Mouse (Mus musculus): ENCODE measurements around the gene Ly86. TPM values are rescaled to one million over a fixed set of nuclear protein-coding genes. Genes with fewer than 3 reads are reported as not detected.

Gene Ly86
- polyA plus RNA-seq, 1 experiment from 2014 or later: 19.1 TPM

- H3K4me1 ChIP-seq (ENCODE audit: insufficient read depth): peaks cover 30% of the 10 kb centered on the region
- H3K27me3 ChIP-seq (ENCODE audit: insufficient read depth, low read length): no peaks in the 10 kb centered on the region
- no peaks in the 10 kb centered on the region for H3K36me3 ChIP-seq (replicated peaks; ENCODE audit: insufficient read depth, low read length)
- no peak overlapping the region for H3K4me2 ChIP-seq (ENCODE audit: low read depth, low read length)
- no peak overlapping the region for H3K4me3 ChIP-seq (ENCODE audit: low read depth, low read length)
- peak; percentile 88 for ATAC-seq
- H3K9me3 ChIP-seq (ENCODE audit: low read length): no peaks in the 10 kb centered on the region
- WGBS (ENCODE audit: insufficient replicate concordance): 62% methylated on average over 28 of the region's 28 CpGs
- peak; percentile 69 for DNase-seq
- no peak for TF ChIP-seq CTCF (IDR thresholded peaks at IDR 0.05; ENCODE audit: low read depth)
- TF ChIP-seq EP300 (IDR thresholded peaks at IDR 0.05; ENCODE audit: low read depth): peak; percentile 34; the same call in 1 of the 2 replicates
- no peak overlapping the region for H3K9ac ChIP-seq (replicated peaks)
- peak overlapping the region; percentile 85 for H3K27ac ChIP-seq (ENCODE audit: low read depth)
Observed at GRCm38 (mm10) chr13:37459957-37460930, 115.2 kb downstream of the Ly86 start.

DNA sequence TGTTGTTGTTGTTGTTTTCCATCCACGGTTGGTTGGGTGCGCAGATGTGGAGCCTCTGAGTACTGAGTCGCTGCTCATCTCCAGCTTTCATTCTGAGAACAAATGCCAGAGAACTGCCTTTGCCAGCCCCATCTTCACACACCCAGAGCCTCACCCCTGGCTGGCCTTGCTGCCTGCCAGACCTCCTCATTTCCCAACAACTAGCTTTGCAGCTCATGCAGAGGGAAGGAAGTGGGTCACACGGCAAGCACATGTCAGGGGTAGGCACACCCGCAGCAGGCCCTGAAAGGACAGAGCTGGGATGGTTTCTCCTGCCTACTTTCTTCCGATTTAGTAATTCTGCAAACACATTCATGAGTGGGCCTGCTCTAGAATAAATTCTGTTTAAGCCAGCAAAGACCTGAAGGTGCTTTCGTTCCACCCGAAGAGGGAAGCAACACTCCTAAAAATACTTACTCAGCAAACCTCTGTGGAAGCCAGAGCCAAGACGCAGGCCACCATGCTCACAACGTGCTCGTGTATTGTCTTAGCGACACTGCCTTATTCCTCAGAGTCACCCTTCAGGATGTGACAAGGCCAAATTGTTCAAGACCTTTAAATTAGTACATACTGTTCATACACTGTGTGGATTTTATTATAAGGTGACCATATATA lies 117.2 kb downstream of the Ly86 start:
- H3K27ac ChIP-seq (ENCODE audit: low read depth): 0 out of 2 replicates have a peak overlapping the region, but pooled peaks have one; percentile 35

GRCm38 (mm10) chr13:37465710-37466109 lies 120.7 kb downstream of the Ly86 start:
- Histone ChIP-seq H3K4me2 (ENCODE audit: low read depth, low read length) (no peak overlapping the region), H3K27me3 (ENCODE audit: insufficient read depth, low read length) (no peaks in the 10 kb centered on the region), H3K4me3 (ENCODE audit: low read depth, low read length) (no peak overlapping the region), H3K9ac (replicated peaks) (no peak overlapping the region), H3K36me3 (replicated peaks; ENCODE audit: insufficient read depth, low read length) (no peaks in the 10 kb centered on the region), H3K4me1 (ENCODE audit: insufficient read depth) (peaks cover 16% of the 10 kb centered on the region), H3K27ac (ENCODE audit: low read depth) (no peak overlapping the region), H3K9me3 (ENCODE audit: low read length) (no peaks in the 10 kb centered on the region)
- TF ChIP-seq CTCF (IDR thresholded peaks at IDR 0.05; ENCODE audit: low read depth) (no peak), EP300 (IDR thresholded peaks at IDR 0.05; ENCODE audit: low read depth) (no peak)
- peak; percentile 35 for ATAC-seq
- 73% methylated on average over 6 of the region's 6 CpGs for WGBS (ENCODE audit: insufficient replicate concordance)
- DNase-seq: no peak

More for the DNA sequence above, 117.2 kb downstream of the Ly86 start:
- 60% methylated on average over 12 of the region's 12 CpGs for WGBS (ENCODE audit: insufficient replicate concordance)
- no peak for DNase-seq
- Histone ChIP-seq H3K9ac (replicated peaks) (no peak overlapping the region), H3K4me1 (ENCODE audit: insufficient read depth) (peaks cover 23% of the 10 kb centered on the region), H3K4me3 (ENCODE audit: low read depth, low read length) (no peak overlapping the region), H3K36me3 (replicated peaks; ENCODE audit: insufficient read depth, low read length) (no peaks in the 10 kb centered on the region), H3K9me3 (ENCODE audit: low read length) (no peaks in the 10 kb centered on the region), H3K4me2 (ENCODE audit: low read depth, low read length) (no peak overlapping the region), H3K27me3 (ENCODE audit: insufficient read depth, low read length) (no peaks in the 10 kb centered on the region)
- no peak for TF ChIP-seq CTCF (IDR thresholded peaks at IDR 0.05; ENCODE audit: low read depth)
- no peak for TF ChIP-seq EP300 (IDR thresholded peaks at IDR 0.05; ENCODE audit: low read depth)
- peak; percentile 24; the same call in 1 of the 2 replicates for ATAC-seq

- peak; percentile 82 for ATAC-seq
- no peak for TF ChIP-seq EP300 (IDR thresholded peaks at IDR 0.05; ENCODE audit: low read depth)
- TF ChIP-seq CTCF (IDR thresholded peaks at IDR 0.05; ENCODE audit: low read depth): peak; percentile 70
- no peaks in the 10 kb centered on the region for H3K36me3 ChIP-seq (replicated peaks; ENCODE audit: insufficient read depth, low read length)
Observed at GRCm38 (mm10) chr13:37467795-37468194, 122.8 kb downstream of the Ly86 start.

More at GRCm38 (mm10) chr13:37467795-37468194, 122.8 kb downstream of the Ly86 start:
- DNase-seq: peak; percentile 79
- Histone ChIP-seq H3K9me3 (ENCODE audit: low read length) (no peaks in the 10 kb centered on the region), H3K9ac (replicated peaks) (no peak overlapping the region), H3K27ac (ENCODE audit: low read depth) (peak overlapping the region; percentile 13; the same call in 1 of the 2 replicates), H3K27me3 (ENCODE audit: insufficient read depth, low read length) (no peaks in the 10 kb centered on the region), H3K4me3 (ENCODE audit: low read depth, low read length) (no peak overlapping the region), H3K4me1 (ENCODE audit: insufficient read depth) (peaks cover 8% of the 10 kb centered on the region), H3K4me2 (ENCODE audit: low read depth, low read length) (no peak overlapping the region)
- WGBS (ENCODE audit: insufficient replicate concordance): 12% methylated on average over 8 of the region's 8 CpGs
